Mouse (Mus musculus) left cerebral cortex, postnatal 25 days (tissue): ENCODE results near the gene Gmeb1. TPM values are rescaled to one million over a fixed set of nuclear protein-coding genes. Genes with fewer than 3 reads are reported as not detected.
A peak's percentile ranks its signal among the peaks of the same experiment; 100 is the strongest.
"Not testable (repeated sequence)": the region's sequence is repeated elsewhere in the genome, so short reads cannot be mapped to it uniquely, and the experiment has no call there.

Experiments
- DNase-seq, 2 experiments: peaks; one replicate each; pipeline ENCODE4 v3.0.0; 2022; ENCODE audit warnings: low spot score in 2 of 2, mixed read lengths in 1 of 2
- intact Hi-C: fragments of 180-260 bp; cut with DNase I; formaldehyde crosslinking; loops from one replicate; pipeline ENCODE4 v1.15.1; 2025
- total RNA-seq, 2 experiments: library from RNA; stranded (reverse); gene quantifications; 2 replicates each; pipeline ENCODE4 v1.2.3; 2021

The Gmeb1 gene
- total RNA-seq = 10 to 100 TPM; 25.2 to 26.2 TPM

GRCm38 (mm10) chr4:132261514-132262357 is at the start of gene Gmeb1:
Gene Gmeb1, minus strand, starts transcription at chr4:132261602.
- DNase-seq = peak; percentile 71 to 74
- intact Hi-C loops = no loop called here

- peak; percentile 32 to 44 for DNase-seq
- intact Hi-C loops = loop anchor here (2.0 to 10.0 kb wide), 2 partner anchors 19 to 205 kb away; partner anchors contain the start of genes Sesn2 and Trnau1ap
Observed at GRCm38 (mm10) chr4:132309849-132310472, 48.6 kb upstream of the Gmeb1 start.

- intact Hi-C loops = loop anchor here (2.0 to 10.0 kb wide), 2 partner anchors 20 to 206 kb away; partner anchors contain the start of genes Sesn2 and Trnau1ap
- DNase-seq = peak; percentile 18 to 37
Observed at GRCm38 (mm10) chr4:132309140-132309848, 47.9 kb upstream of the Gmeb1 start.

- intact Hi-C loops = loop anchor here (2.0 to 10.0 kb wide), 2 partner anchors 20 to 206 kb away; partner anchors contain the start of genes Sesn2 and Trnau1ap
- peak; percentile 91 to 95 for DNase-seq
Observed at GRCm38 (mm10) chr4:132308437-132309139, 47.2 kb upstream of the Gmeb1 start.

GRCm38 (mm10) chr4:132306004-132306403 is 44.6 kb upstream of the Gmeb1 start:
- no peak for DNase-seq
- intact Hi-C loops = loop anchor here (10.0 kb wide), 1 partner anchor 209 kb away; the partner anchor contains the start of gene Sesn2

GRCm38 (mm10) chr4:132305276-132305675 is 43.9 kb upstream of the Gmeb1 start:
- intact Hi-C loops = loop anchor here (10.0 kb wide), 1 partner anchor 210 kb away; the partner anchor contains the start of gene Sesn2
- DNase-seq = no peak

GRCm38 (mm10) chr4:132303484-132303883 is 42.1 kb upstream of the Gmeb1 start:
- not testable (repeated sequence) for DNase-seq
- intact Hi-C loops = loop anchor here (10.0 kb wide), 1 partner anchor 211 kb away; the partner anchor contains the start of gene Sesn2

- peak; percentile 57 to 76 for DNase-seq
- intact Hi-C loops = loop anchor here (10.0 kb wide), 1 partner anchor 212 kb away; the partner anchor contains the start of gene Sesn2
Observed at GRCm38 (mm10) chr4:132302939-132303479, 41.6 kb upstream of the Gmeb1 start, which contains the start of gene Rab42. Gene Rab42, minus strand, starts transcription at chr4:132303385.

GRCm38 (mm10) chr4:132301965-132302938 is 40.9 kb upstream of the Gmeb1 start:
- intact Hi-C loops = loop anchor here (10.0 kb wide), 1 partner anchor 213 kb away; the partner anchor contains the start of gene Sesn2
- peak in 1 of 2 experiments; percentile 18 for DNase-seq

GRCm38 (mm10) chr4:132301486-132301885 is 40.1 kb upstream of the Gmeb1 start:
- DNase-seq = no peak
- intact Hi-C loops = loop anchor here (10.0 kb wide), 1 partner anchor 213 kb away; the partner anchor contains the start of gene Sesn2

- intact Hi-C loops = loop anchor here (10.0 kb wide), 1 partner anchor 215 kb away; the partner anchor contains the start of gene Sesn2
- DNase-seq = no peak
Observed at GRCm38 (mm10) chr4:132299849-132300248, 38.4 kb upstream of the Gmeb1 start.

- no peak for DNase-seq
- intact Hi-C loops = no loop called here
Observed at GRCm38 (mm10) chr4:132295696-132296390, 34.4 kb upstream of the Gmeb1 start.

GRCm38 (mm10) chr4:132293682-132294240 is 32.4 kb upstream of the Gmeb1 start:
- intact Hi-C loops = loop anchor here (1.0 to 5.0 kb wide), 2 partner anchors 52 to 119 kb away; no protein-coding TSS in a partner anchor
- DNase-seq = no peak

- DNase-seq = peak; percentile 35 to 40
- intact Hi-C loops = loop anchor here (1.0 to 5.0 kb wide), 2 partner anchors 52 to 119 kb away; no protein-coding TSS in a partner anchor
Observed at GRCm38 (mm10) chr4:132292988-132293387, 31.6 kb upstream of the Gmeb1 start.

- intact Hi-C loops = loop anchor here (5.0 kb wide), 1 partner anchor 121 kb away; no protein-coding TSS in a partner anchor
- DNase-seq = no peak
Observed at GRCm38 (mm10) chr4:132291624-132292335, 30.4 kb upstream of the Gmeb1 start.
